Mouse (Mus musculus): ENCODE results near the gene Rab8b. TPM values are rescaled to one million over a fixed set of nuclear protein-coding genes. Genes with fewer than 3 reads are reported as not detected.

Rab8b gene
- total RNA-seq (2021), result 10 to 100 TPM; 18.9 to 21.9 TPM
- long read RNA-seq, experiment 1, full-length matches to known transcripts, result 2 of 8 reads
- long read RNA-seq, experiment 1, partial matches to known transcripts, result 0 of 8 reads
- long read RNA-seq, experiment 1, other reads (novel, unspliced or antisense), result 6 of 8 reads
- long read RNA-seq, experiment 2, full-length matches to known transcripts, result 1 of 2 reads
- long read RNA-seq, experiment 2, partial matches to known transcripts, result 0 of 2 reads
- long read RNA-seq, experiment 2, other reads (novel, unspliced or antisense), result 1 of 2 reads

GRCm38 (mm10) chr9:66919382-66919971 lies at the start of gene Rab8b:
Rab8b (minus strand) TSS chr9:66919687.
- peak; percentile 98 to 99 for DNase-seq

- no peak for DNase-seq
Observed at GRCm38 (mm10) chr9:66967492-66967891, 48.0 kb upstream of the Rab8b start.

GRCm38 (mm10) chr9:66961478-66961877 lies 42.0 kb upstream of the Rab8b start:
- no peak for DNase-seq

- DNase-seq, result no peak
Observed at GRCm38 (mm10) chr9:66957451-66957850, 38.0 kb upstream of the Rab8b start.

- no peak for DNase-seq
Observed at GRCm38 (mm10) chr9:66952886-66953285, 33.4 kb upstream of the Rab8b start.

GRCm38 (mm10) chr9:66952321-66952720 lies 32.8 kb upstream of the Rab8b start:
- DNase-seq, result no peak

GRCm38 (mm10) chr9:66948536-66948935 lies 29.0 kb upstream of the Rab8b start:
- no peak for DNase-seq

GRCm38 (mm10) chr9:66945647-66946641 lies 26.5 kb upstream of the Rab8b start, which contains the start of gene Rps27l:
Rps27l (plus strand) TSS chr9:66946086.
- DNase-seq, result peak; percentile 96 to 97

- no peak for DNase-seq
Observed at GRCm38 (mm10) chr9:66945161-66945560, 25.7 kb upstream of the Rab8b start.

GRCm38 (mm10) chr9:66938836-66939235 lies 19.3 kb upstream of the Rab8b start:
- peak; percentile 12 to 62 for DNase-seq

GRCm38 (mm10) chr9:66937507-66937906 lies 18.0 kb upstream of the Rab8b start:
- DNase-seq, result peak; percentile 13 to 57

GRCm38 (mm10) chr9:66933869-66934808 lies 14.7 kb upstream of the Rab8b start:
- no peak for DNase-seq

- DNase-seq, result no peak
Observed at GRCm38 (mm10) chr9:66930351-66930750, 10.9 kb upstream of the Rab8b start.

- no peak for DNase-seq
Observed at GRCm38 (mm10) chr9:66927696-66928402, 8.4 kb upstream of the Rab8b start.

- DNase-seq, result no peak
Observed at GRCm38 (mm10) chr9:66925853-66926252, 6.4 kb upstream of the Rab8b start.

GRCm38 (mm10) chr9:66922076-66922475 lies 2.6 kb upstream of the Rab8b start:
- DNase-seq, result no peak

- DNase-seq, result no peak
Observed at GRCm38 (mm10) chr9:66920488-66921279, 1.2 kb upstream of the Rab8b start.

GRCm38 (mm10) chr9:66919981-66920380 lies 494 bp upstream of the Rab8b start:
- DNase-seq, result no peak

GRCm38 (mm10) chr9:66918672-66919330 lies 686 bp downstream of the Rab8b start:
- no peak for DNase-seq

All from adrenal gland, postnatal 36 days (tissue).